Mouse (Mus musculus): ENCODE data around the gene Pitx2. TPM values are rescaled to one million over a fixed set of nuclear protein-coding genes. Genes with fewer than 3 reads are reported as not detected.

Gene Pitx2
- polyA plus RNA-seq, 1 experiment from 2014 or later = 2.6 TPM

GRCm38 (mm10) chr3:129256283-129256682, 56.6 kb downstream of the Pitx2 start:
- Histone ChIP-seq H3K4me1 (replicated peaks) (no peaks in the 10 kb centered on the region), H3K27me3 (no peaks in the 10 kb centered on the region), H3K27ac (no peak overlapping the region), H3K9ac (peak overlapping the region; percentile 29; the same call in 1 of the 2 replicates), H3K4me3 (peak overlapping the region; percentile 33), H3K4me2 (peak overlapping the region; percentile 47), H3K9me3 (no peaks in the 10 kb centered on the region), H3K36me3 (no peaks in the 10 kb centered on the region)
- ATAC-seq (ENCODE audit: low FRiP score) = peak; percentile 54; the same call in 1 of the 2 replicates
- 54% methylated on average over 19 of the region's 19 CpGs for WGBS

- H3K9ac ChIP-seq = no peak overlapping the region
- H3K4me3 ChIP-seq = peak overlapping the region; percentile 33
- no peak for ATAC-seq (ENCODE audit: low FRiP score)
- H3K4me2 ChIP-seq = peak overlapping the region; percentile 47
- no peaks in the 10 kb centered on the region for H3K36me3 ChIP-seq
- H3K9me3 ChIP-seq = no peaks in the 10 kb centered on the region
- no peak overlapping the region for H3K27ac ChIP-seq
- 66% methylated on average over 8 of the region's 8 CpGs for WGBS
- no peaks in the 10 kb centered on the region for H3K27me3 ChIP-seq
- no peaks in the 10 kb centered on the region for H3K4me1 ChIP-seq (replicated peaks)
Observed at GRCm38 (mm10) chr3:129256766-129257165, 57.1 kb downstream of the Pitx2 start.

- 87% methylated on average over 5 of the region's 5 CpGs for WGBS
Observed at GRCm38 (mm10) chr3:129258497-129258896, 58.8 kb downstream of the Pitx2 start.

More at GRCm38 (mm10) chr3:129258497-129258896, 58.8 kb downstream of the Pitx2 start:
- Histone ChIP-seq H3K9ac (no peak overlapping the region), H3K27ac (no peak overlapping the region), H3K4me3 (no peak overlapping the region), H3K27me3 (no peaks in the 10 kb centered on the region), H3K4me2 (no peak overlapping the region), H3K9me3 (no peaks in the 10 kb centered on the region), H3K36me3 (no peaks in the 10 kb centered on the region), H3K4me1 (replicated peaks) (no peaks in the 10 kb centered on the region)
- no peak for ATAC-seq (ENCODE audit: low FRiP score)

Other genes starting within 250 kb of the Pitx2 start
- gene Enpep, start 132.8 kb downstream of the Pitx2 start, polyA plus RNA-seq (2015; fragmentation: Nextera tagmentation; extraction: Ambion mirVana) = 1.6 and 1.8 TPM in 2 replicates

Data from hindbrain, embryonic 13.5 days (tissue).